Mouse (Mus musculus): ENCODE measurements at regions not wholly inside any gene's neighbourhood (a gene's known extent, or its start where the extent isn't known, plus 50 kb on each side); places are given as distances from the start of the nearest gene placed in this dataset.

DNA sequence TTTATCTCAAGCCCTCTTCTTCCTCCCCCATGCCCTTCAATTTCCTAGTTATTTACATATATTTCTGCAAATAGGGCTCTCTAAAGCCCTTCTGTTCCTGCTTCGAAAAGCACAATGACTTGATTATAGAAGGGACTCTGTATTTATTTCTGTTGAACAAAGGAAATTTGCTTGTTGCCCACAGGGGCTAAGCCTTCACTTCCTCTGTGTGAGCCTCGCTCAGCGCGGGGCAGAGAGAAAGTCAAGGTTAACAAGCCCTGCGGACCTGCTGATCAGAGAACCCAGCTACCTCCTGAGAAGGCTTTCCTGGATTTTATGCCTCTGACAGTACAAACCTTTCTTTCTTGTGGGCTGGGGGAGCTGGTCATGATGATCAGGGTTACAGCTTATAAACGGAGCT is 136.0 kb downstream of the 1500009L16Rik start:
- ATAC-seq (ENCODE audit: low FRiP score, low read depth) (no peak), DNase-seq (ENCODE audit: low spot score) (no peak)
- Histone ChIP-seq H3K36me3 (ENCODE audit: control insufficient read depth, insufficient read depth, low read length) (no peaks in the 10 kb centered on the region), H3K9me3 (ENCODE audit: control insufficient read depth, low read length) (no peaks in the 10 kb centered on the region), H3K9ac (ENCODE audit: low read depth, low read length, severe bottlenecking) (no peak overlapping the region), H3K4me1 (ENCODE audit: control insufficient read depth, insufficient read depth, low read length) (no peaks in the 10 kb centered on the region), H3K27me3 (ENCODE audit: control insufficient read depth, insufficient read depth, low read length) (no peaks in the 10 kb centered on the region), H3K27ac (replicated peaks; ENCODE audit: low read depth, low read length) (no peak overlapping the region), H3K4me3 (replicated peaks; ENCODE audit: low read length) (no peak overlapping the region), H3K4me2 (replicated peaks; ENCODE audit: low read depth, low read length, severe bottlenecking) (no peak overlapping the region)
- no peak for TF ChIP-seq POLR2A (IDR thresholded peaks at IDR 0.05; ENCODE audit: borderline replicate concordance, extremely low read depth, insufficient read depth, insufficient read length)
- 34% methylated on average over 6 of the region's 6 CpGs for WGBS

DNA sequence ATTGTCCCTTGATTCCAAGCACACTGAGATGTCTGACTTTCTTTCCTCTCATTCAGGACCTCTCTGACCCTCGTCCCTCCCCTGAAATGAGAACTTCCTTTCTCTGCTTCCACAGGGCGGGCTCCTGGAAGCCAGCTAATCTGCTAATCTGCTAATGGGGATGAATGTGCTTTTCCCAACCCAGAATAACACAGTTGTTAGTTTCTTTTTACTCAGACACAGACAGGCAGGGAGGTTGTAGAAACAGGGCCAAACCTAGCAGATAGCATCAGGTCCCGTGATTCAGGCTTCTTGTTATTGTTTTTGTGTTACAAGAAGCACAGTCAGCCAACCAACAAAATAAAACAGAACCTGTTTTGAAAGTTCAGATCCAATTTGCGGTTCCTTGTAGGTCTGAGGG is 137.0 kb downstream of the 1500009L16Rik start:
- Histone ChIP-seq H3K9ac (ENCODE audit: low read depth, low read length, severe bottlenecking) (no peak overlapping the region), H3K36me3 (ENCODE audit: control insufficient read depth, insufficient read depth, low read length) (no peaks in the 10 kb centered on the region), H3K9me3 (ENCODE audit: control insufficient read depth, low read length) (no peaks in the 10 kb centered on the region), H3K4me3 (replicated peaks; ENCODE audit: low read length) (no peak overlapping the region), H3K27me3 (ENCODE audit: control insufficient read depth, insufficient read depth, low read length) (no peaks in the 10 kb centered on the region), H3K4me1 (ENCODE audit: control insufficient read depth, insufficient read depth, low read length) (no peaks in the 10 kb centered on the region), H3K27ac (replicated peaks; ENCODE audit: low read depth, low read length) (no peak overlapping the region), H3K4me2 (replicated peaks; ENCODE audit: low read depth, low read length, severe bottlenecking) (no peak overlapping the region)
- DNase-seq (ENCODE audit: low spot score) (no peak), ATAC-seq (ENCODE audit: low FRiP score, low read depth) (no peak)
- whole genome bisulfite sequencing = 83% methylated on average over 4 of the region's 4 CpGs
- no peak for TF ChIP-seq POLR2A (IDR thresholded peaks at IDR 0.05; ENCODE audit: borderline replicate concordance, extremely low read depth, insufficient read depth, insufficient read length)

DNA sequence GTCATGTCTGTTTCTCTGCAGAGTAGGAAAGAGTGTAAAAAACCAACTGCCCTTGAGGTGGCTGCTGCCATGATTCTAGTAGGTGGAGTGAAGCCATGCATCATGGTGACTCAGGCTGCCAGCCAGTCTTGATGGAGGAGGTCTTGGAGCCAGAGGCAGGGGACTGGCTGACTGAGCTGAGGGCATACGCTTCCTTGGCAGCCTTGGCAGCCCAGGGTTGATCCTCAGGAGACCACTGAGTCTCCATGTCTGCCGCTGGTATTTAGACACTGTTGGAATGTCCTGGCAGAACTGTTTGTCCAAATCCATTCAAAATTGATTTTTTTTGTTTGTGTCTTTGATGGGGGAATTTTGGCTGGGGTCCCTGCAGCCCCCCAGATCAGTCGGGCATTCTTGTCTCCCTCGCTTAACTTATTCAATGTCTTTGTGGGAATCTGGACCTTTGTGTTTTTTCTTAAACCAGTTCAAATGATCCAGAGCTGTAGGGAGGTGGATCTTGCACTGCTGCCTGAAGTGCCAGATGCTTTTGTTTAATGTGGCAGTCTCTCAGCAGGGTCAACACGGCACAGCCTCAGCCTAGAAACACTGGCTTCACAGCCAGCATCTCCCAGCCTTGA is 139.0 kb downstream of the 1500009L16Rik start:
- TF ChIP-seq POLR2A (IDR thresholded peaks at IDR 0.05; ENCODE audit: borderline replicate concordance, extremely low read depth, insufficient read depth, insufficient read length) = no peak

DNA sequence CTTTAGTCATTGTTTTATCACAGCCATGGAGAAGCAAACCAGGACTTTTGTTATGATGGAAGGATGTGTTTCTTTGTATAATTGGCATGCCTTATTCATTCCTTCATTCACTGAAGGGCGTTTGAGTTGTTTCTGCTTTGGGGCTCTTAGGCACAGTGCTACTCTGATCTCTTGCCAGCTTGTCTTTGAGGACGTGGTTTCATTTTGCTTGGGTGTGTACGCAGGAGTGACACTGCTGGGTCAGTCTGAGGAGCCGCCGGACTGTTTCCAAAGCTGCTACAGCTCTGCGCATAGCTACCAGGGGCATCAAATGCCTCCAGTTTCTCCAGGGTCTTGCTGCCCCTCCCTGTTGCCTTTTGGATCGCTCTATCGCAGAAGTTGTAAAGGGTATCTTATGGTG is 141.9 kb downstream of the 1500009L16Rik start:
- Histone ChIP-seq H3K4me1 (ENCODE audit: control insufficient read depth, insufficient read depth, low read length) (no peaks in the 10 kb centered on the region), H3K36me3 (ENCODE audit: control insufficient read depth, insufficient read depth, low read length) (no peaks in the 10 kb centered on the region), H3K4me2 (replicated peaks; ENCODE audit: low read depth, low read length, severe bottlenecking) (no peak overlapping the region), H3K4me3 (replicated peaks; ENCODE audit: low read length) (no peak overlapping the region), H3K27ac (replicated peaks; ENCODE audit: low read depth, low read length) (no peak overlapping the region), H3K9ac (ENCODE audit: low read depth, low read length, severe bottlenecking) (no peak overlapping the region), H3K9me3 (ENCODE audit: control insufficient read depth, low read length) (no peaks in the 10 kb centered on the region), H3K27me3 (ENCODE audit: control insufficient read depth, insufficient read depth, low read length) (no peaks in the 10 kb centered on the region)
- ATAC-seq (ENCODE audit: low FRiP score, low read depth) (no peak), DNase-seq (ENCODE audit: low spot score) (no peak)
- no peak for TF ChIP-seq POLR2A (IDR thresholded peaks at IDR 0.05; ENCODE audit: borderline replicate concordance, extremely low read depth, insufficient read depth, insufficient read length)
- 84% methylated on average over 8 of the region's 8 CpGs for WGBS

More for the DNA sequence above, 139.0 kb downstream of the 1500009L16Rik start:
- no peak overlapping the region for H3K4me2 ChIP-seq (replicated peaks; ENCODE audit: low read depth, low read length, severe bottlenecking)
- no peak overlapping the region for H3K4me3 ChIP-seq (replicated peaks; ENCODE audit: low read length)
- ATAC-seq (ENCODE audit: low FRiP score, low read depth) (no peak; the same call in 1 of the 2 replicates), DNase-seq (ENCODE audit: low spot score) (no peak)
- no peaks in the 10 kb centered on the region for H3K9me3 ChIP-seq (ENCODE audit: control insufficient read depth, low read length)
- H3K4me1 ChIP-seq (ENCODE audit: control insufficient read depth, insufficient read depth, low read length) = no peaks in the 10 kb centered on the region
- no peak overlapping the region for H3K27ac ChIP-seq (replicated peaks; ENCODE audit: low read depth, low read length)
- H3K9ac ChIP-seq (ENCODE audit: low read depth, low read length, severe bottlenecking) = no peak overlapping the region
- no peaks in the 10 kb centered on the region for H3K36me3 ChIP-seq (ENCODE audit: control insufficient read depth, insufficient read depth, low read length)
- H3K27me3 ChIP-seq (ENCODE audit: control insufficient read depth, insufficient read depth, low read length) = no peaks in the 10 kb centered on the region
- 57% methylated on average over 5 of the region's 5 CpGs for WGBS

DNA sequence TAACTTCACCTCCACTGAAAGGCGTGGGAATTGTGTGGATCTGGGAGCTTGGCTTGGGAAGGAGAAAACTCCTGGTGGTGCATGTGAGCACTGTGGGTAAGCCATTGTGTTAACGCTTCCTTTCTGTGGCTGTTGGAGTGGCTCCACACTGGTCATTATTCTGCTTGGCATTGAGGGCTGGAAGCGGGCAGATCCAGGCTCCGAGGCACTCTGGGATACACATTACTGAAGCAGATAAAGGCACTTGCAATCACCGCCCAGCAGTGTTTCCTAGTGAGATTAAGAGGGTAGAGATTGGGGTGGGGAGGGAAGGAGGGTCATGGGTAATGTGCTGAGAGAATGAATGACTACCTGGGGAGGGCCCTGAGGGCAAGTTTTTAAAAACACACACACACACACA is 143.3 kb downstream of the 1500009L16Rik start:
- TF ChIP-seq POLR2A (IDR thresholded peaks at IDR 0.05; ENCODE audit: borderline replicate concordance, extremely low read depth, insufficient read depth, insufficient read length) = no peak

More for the DNA sequence above, 143.3 kb downstream of the 1500009L16Rik start:
- ATAC-seq (ENCODE audit: low FRiP score, low read depth) = no peak
- no peak overlapping the region for H3K4me2 ChIP-seq (replicated peaks; ENCODE audit: low read depth, low read length, severe bottlenecking)
- DNase-seq (ENCODE audit: low spot score) = no peak
- 65% methylated on average over 5 of the region's 5 CpGs for WGBS
- H3K27me3 ChIP-seq (ENCODE audit: control insufficient read depth, insufficient read depth, low read length) = no peaks in the 10 kb centered on the region
- H3K9ac ChIP-seq (ENCODE audit: low read depth, low read length, severe bottlenecking) = no peak overlapping the region
- no peak overlapping the region for H3K4me3 ChIP-seq (replicated peaks; ENCODE audit: low read length)
- H3K27ac ChIP-seq (replicated peaks; ENCODE audit: low read depth, low read length) = no peak overlapping the region
- H3K4me1 ChIP-seq (ENCODE audit: control insufficient read depth, insufficient read depth, low read length) = no peaks in the 10 kb centered on the region
- no peaks in the 10 kb centered on the region for H3K36me3 ChIP-seq (ENCODE audit: control insufficient read depth, insufficient read depth, low read length)
- no peaks in the 10 kb centered on the region for H3K9me3 ChIP-seq (ENCODE audit: control insufficient read depth, low read length)

All from limb, embryonic 14.5 days (tissue).